Mouse (Mus musculus) ZHBTc4 (cell line): Measurements from ENCODE around the gene Faap24.

Source experiments
- DNase-seq: peaks from one replicate; pipeline ENCODE4 v3.0.0-alpha.2; 2011; ENCODE audit warnings: low read depth, low spot score

Faap24 gene

GRCm38 (mm10) chr7:35396542-35397168 lies at the start of gene Faap24, which contains the start of gene Cep89:
Gene Faap24, minus strand, starts transcription at chr7:35396836.
Gene Cep89, plus strand, starts transcription at chr7:35397035.
- peak; percentile 98 for DNase-seq

GRCm38 (mm10) chr7:35435266-35435665 lies 38.6 kb upstream of the Faap24 start:
- DNase-seq, result peak; percentile 67

- no peak for DNase-seq
Observed at GRCm38 (mm10) chr7:35428146-35428545, 31.5 kb upstream of the Faap24 start.

GRCm38 (mm10) chr7:35423071-35423470 lies 26.4 kb upstream of the Faap24 start:
- DNase-seq, result no peak

- DNase-seq, result no peak
Observed at GRCm38 (mm10) chr7:35416654-35416948, 20.0 kb upstream of the Faap24 start.

- DNase-seq, result no peak
Observed at GRCm38 (mm10) chr7:35415801-35416653, 19.4 kb upstream of the Faap24 start.

- no peak for DNase-seq
Observed at GRCm38 (mm10) chr7:35415226-35415625, 18.6 kb upstream of the Faap24 start.

- DNase-seq, result peak; percentile 91
Observed at GRCm38 (mm10) chr7:35401169-35401568, 4.5 kb upstream of the Faap24 start.

GRCm38 (mm10) chr7:35395734-35396456 lies 741 bp downstream of the Faap24 start:
- peak; percentile 26 for DNase-seq

GRCm38 (mm10) chr7:35392935-35393334 lies 3.7 kb downstream of the Faap24 start:
- DNase-seq, result peak; percentile 75

- DNase-seq, result peak; percentile 83
Observed at GRCm38 (mm10) chr7:35388694-35389093, 7.9 kb downstream of the Faap24 start.

- peak; percentile 77 for DNase-seq
Observed at GRCm38 (mm10) chr7:35386525-35386952, 10.1 kb downstream of the Faap24 start.

- peak; percentile 90 for DNase-seq
Observed at GRCm38 (mm10) chr7:35382706-35383353, 13.8 kb downstream of the Faap24 start.

- DNase-seq, result peak; percentile 79
Observed at GRCm38 (mm10) chr7:35381861-35382260, 14.8 kb downstream of the Faap24 start.

GRCm38 (mm10) chr7:35380351-35380750 lies 16.3 kb downstream of the Faap24 start:
- DNase-seq, result no peak

GRCm38 (mm10) chr7:35379492-35380119 lies 17.0 kb downstream of the Faap24 start:
- DNase-seq, result no peak

GRCm38 (mm10) chr7:35376623-35377022 lies 20.0 kb downstream of the Faap24 start:
- no peak for DNase-seq

GRCm38 (mm10) chr7:35374265-35374664 lies 22.4 kb downstream of the Faap24 start:
- DNase-seq, result no peak

- DNase-seq, result peak; percentile 77
Observed at GRCm38 (mm10) chr7:35373146-35373989, 23.3 kb downstream of the Faap24 start.

GRCm38 (mm10) chr7:35372483-35373017 lies 24.1 kb downstream of the Faap24 start:
- no peak for DNase-seq
